Mouse (Mus musculus): ENCODE measurements around the gene Nox4. TPM values are rescaled to one million over a fixed set of nuclear protein-coding genes. Genes with fewer than 3 reads are reported as not detected.
A peak's percentile ranks its signal among the peaks of the same experiment; 100 is the strongest.

The Nox4 gene
- total RNA-seq, 2 experiments from 2014 or later: 1.1 to 1.5 TPM

DNA sequence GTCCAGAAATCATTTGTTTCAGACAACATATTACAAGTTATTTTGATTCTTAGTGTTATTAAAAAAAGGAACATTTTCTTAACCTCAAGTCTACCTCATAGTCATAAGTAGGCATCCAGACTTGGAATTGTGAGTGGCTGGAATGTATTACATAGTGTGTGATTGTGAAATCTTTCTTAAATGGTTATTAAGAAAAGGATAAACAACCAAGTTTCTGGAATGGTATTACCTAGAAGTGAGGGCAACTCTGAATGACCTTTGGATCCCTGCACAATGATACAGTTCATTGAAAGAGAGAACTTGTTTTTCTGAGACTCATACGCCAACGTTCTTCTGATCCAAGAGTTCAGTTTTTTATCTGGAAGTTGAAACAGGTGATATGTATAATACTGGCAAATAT lies 125.4 kb downstream of the Nox4 start:
- no peak for DNase-seq

DNA sequence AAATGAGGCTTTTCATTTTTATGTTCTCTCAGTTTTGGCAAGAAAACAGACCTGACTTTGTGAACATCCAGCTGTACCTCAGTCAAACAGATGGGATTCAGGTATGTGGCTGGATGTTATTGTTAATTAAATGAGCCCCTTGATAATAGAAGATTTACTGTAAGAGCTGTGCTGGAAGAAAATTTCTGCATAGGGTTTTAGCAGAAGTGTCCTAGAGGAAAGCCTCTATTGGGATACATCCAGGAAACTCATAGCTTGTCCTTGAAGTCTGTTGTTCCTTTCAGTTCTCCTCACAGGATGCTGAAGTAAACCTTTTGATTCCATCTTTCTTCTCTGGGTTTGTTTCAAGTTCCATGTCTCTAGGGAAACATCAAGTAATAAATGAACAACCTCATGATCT lies 128.4 kb downstream of the Nox4 start:
- DNase-seq: no peak

DNA sequence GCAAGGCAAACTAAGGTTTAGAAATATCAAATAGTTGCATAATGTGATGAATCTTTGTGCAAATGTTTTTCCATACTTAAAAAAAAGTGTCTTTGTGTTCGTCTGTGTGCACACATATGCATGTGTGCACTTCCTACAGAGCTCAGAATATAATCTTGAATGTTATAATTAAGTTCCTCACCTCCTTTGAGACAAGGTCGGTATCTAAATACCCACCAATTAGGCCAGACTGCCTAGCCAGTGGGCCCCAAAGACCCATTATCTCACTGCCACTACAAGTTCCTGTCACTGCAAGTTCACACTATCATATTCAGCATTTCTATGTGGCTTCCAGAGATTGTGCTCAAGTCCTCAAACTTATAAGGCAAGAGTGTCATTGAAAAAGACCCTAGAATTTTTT lies 129.0 kb downstream of the Nox4 start:
- DNase-seq: no peak

DNA sequence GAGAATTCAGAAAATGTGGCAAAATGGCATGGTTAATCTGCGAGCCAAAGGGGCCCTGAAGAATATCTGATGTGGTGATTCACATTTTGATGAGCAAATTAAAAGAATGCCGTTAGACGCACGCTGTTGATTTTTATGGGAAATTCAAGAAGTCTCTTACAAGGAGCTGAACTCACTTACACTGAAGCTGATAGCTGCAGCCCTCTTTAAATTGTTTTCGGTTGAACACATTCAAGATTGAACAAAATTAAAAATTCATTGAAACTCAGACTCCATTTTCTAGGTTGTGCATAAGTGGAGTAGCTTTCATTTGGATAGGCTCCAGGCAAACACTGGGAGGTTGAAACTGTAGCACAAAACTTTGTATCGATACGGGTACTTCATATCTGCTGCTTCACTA lies 151.1 kb downstream of the Nox4 start:
- DNase-seq: no peak

DNA sequence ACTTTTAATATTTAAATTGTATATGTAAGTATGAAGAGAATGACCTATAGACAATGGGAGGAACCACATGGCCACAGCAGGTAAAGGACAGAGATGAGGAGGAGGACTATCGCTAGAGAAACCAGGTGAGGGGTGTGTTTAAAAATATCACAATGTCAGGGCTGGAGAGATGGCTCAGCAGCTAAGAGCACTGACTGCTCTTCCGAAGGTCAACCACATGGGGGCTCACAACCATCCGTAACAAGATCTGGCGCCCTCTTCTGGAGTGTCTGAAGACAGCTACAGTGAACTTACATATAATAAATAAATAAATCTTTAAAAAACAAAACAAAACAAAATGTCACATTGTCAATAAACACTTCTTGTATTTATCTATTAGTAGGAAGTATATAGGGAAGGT lies 165.5 kb downstream of the Nox4 start:
- DNase-seq: peak; percentile 20

DNA sequence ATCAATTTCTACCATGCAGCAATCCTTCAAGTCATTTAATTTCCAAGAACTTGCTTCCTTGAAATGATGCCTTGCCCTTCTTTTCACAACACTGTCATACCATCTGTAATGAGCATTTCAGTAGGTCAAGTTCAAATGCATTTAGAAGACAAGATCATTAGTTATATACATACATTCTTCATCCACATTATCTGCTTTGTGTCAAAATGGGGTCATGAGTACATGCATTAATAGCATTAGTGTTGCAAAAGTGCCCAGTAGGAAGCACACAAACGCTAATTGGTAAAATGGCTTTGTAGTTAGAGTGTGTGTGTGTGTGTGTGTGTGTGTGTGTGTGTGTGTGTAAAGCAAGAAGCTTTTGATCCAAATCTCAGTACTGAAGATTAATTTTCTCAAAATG lies 167.4 kb downstream of the Nox4 start:
- DNase-seq: no peak

Other genes starting within 250 kb of the Nox4 start
- under 1 TPM in 1 of 2 experiments, not detected in 1; 0.03 TPM for gene Vmn2r79, start 250.0 kb upstream of the Nox4 start, total RNA-seq (2021)
- gene Tyr, start 247.4 kb downstream of the Nox4 start, total RNA-seq (2021): not detected

Data from adrenal gland, postnatal 10 days (tissue).